Mouse (Mus musculus) kidney, adult 2 months (tissue): ENCODE results near the gene Exoc6.

ENCODE experiments used
- CTCF ChIP-seq: fragments of 200-500 bp; conservative IDR thresholded peaks from 2 replicates; pipeline ENCODE4 v1.5.1; 2011; ENCODE audit warnings: low read depth, mild to moderate bottlenecking, control low read depth, low read length, moderate library complexity, mixed read lengths; ENCODE audit not compliant: insufficient read depth, insufficient read length
- POLR2A ChIP-seq: fragments of 200-500 bp; IDR thresholded peaks from one replicate; pipeline ENCODE4 v1.6.1; 2011; ENCODE audit warnings: low read depth, low read length, control low read depth

- no peak for TF ChIP-seq CTCF
- TF ChIP-seq POLR2A = no peak
Measured at GRCm38 (mm10) chr19:37686941-37687850, 137.0 kb downstream of the Exoc6 start.
